Mouse (Mus musculus) cerebellum, postnatal 14 days (tissue): ENCODE measurements around the gene Morn2.
"Not testable (repeated sequence)": the region's sequence is repeated elsewhere in the genome, so short reads cannot be mapped to it uniquely, and the experiment has no call there.

Experiments used
- DNase-seq, 2 experiments: peaks; one replicate each; pipeline ENCODE4 v3.0.0; 2021; ENCODE audit warnings: mixed read lengths in 2 of 2

Morn2 gene

GRCm38 (mm10) chr17:80290074-80290657 is at the start of gene Morn2, which contains the start of gene Dhx57:
Gene Morn2 (plus strand): TSS chr17:80290203.
Gene Dhx57 (minus strand): TSS chr17:80290476.
- peak; percentile 99 for DNase-seq

- no peak for DNase-seq
Measured at GRCm38 (mm10) chr17:80241594-80241993, 48.4 kb upstream of the Morn2 start.

- DNase-seq: no peak
Measured at GRCm38 (mm10) chr17:80243116-80243515, 46.9 kb upstream of the Morn2 start.

GRCm38 (mm10) chr17:80252757-80253525 is 37.1 kb upstream of the Morn2 start:
- no peak for DNase-seq

GRCm38 (mm10) chr17:80254421-80254820 is 35.6 kb upstream of the Morn2 start:
- DNase-seq: no peak

- no peak for DNase-seq
Measured at GRCm38 (mm10) chr17:80255208-80255607, 34.8 kb upstream of the Morn2 start.

GRCm38 (mm10) chr17:80267065-80267464 is 22.9 kb upstream of the Morn2 start:
- peak; percentile 49 to 64 for DNase-seq

- no peak for DNase-seq
Measured at GRCm38 (mm10) chr17:80268151-80268550, 21.9 kb upstream of the Morn2 start.

GRCm38 (mm10) chr17:80270622-80271021 is 19.4 kb upstream of the Morn2 start:
- DNase-seq: not testable (repeated sequence)

GRCm38 (mm10) chr17:80278255-80278654 is 11.7 kb upstream of the Morn2 start:
- no peak for DNase-seq

GRCm38 (mm10) chr17:80279340-80280070 is 10.5 kb upstream of the Morn2 start:
- DNase-seq: no peak

GRCm38 (mm10) chr17:80284446-80284845 is 5.6 kb upstream of the Morn2 start:
- no peak for DNase-seq

- no peak for DNase-seq
Measured at GRCm38 (mm10) chr17:80288012-80288411, 2.0 kb upstream of the Morn2 start.

GRCm38 (mm10) chr17:80289280-80290073 is 526 bp upstream of the Morn2 start:
- DNase-seq: no peak

- DNase-seq: peak; percentile 55 to 56
Measured at GRCm38 (mm10) chr17:80291148-80291547, 1.1 kb downstream of the Morn2 start.

- no peak for DNase-seq
Measured at GRCm38 (mm10) chr17:80295258-80295657, 5.3 kb downstream of the Morn2 start.

- DNase-seq: no peak
Measured at GRCm38 (mm10) chr17:80298844-80299243, 8.8 kb downstream of the Morn2 start.

- no peak for DNase-seq
Measured at GRCm38 (mm10) chr17:80307251-80307650, 17.2 kb downstream of the Morn2 start, which contains the start of gene Arhgef33. Gene Arhgef33 (plus strand): TSS chr17:80307407.

GRCm38 (mm10) chr17:80311761-80312160 is 21.8 kb downstream of the Morn2 start:
- DNase-seq: no peak

GRCm38 (mm10) chr17:80312405-80312804 is 22.4 kb downstream of the Morn2 start:
- DNase-seq: no peak

- DNase-seq: no peak
Measured at GRCm38 (mm10) chr17:80322228-80322627, 32.2 kb downstream of the Morn2 start.

- no peak for DNase-seq
Measured at GRCm38 (mm10) chr17:80323015-80323414, 33.0 kb downstream of the Morn2 start.

- DNase-seq: no peak
Measured at GRCm38 (mm10) chr17:80323658-80324057, 33.7 kb downstream of the Morn2 start.
